Mouse (Mus musculus): ENCODE results near the gene Clcnkb. TPM values are rescaled to one million over a fixed set of nuclear protein-coding genes. Genes with fewer than 3 reads are reported as not detected.

Gene Clcnkb
- polyA plus RNA-seq (2014; fragmentation: Nextera tagmentation; extraction: Ambion mirVana), result not detected in 2 replicates

- no peak for DNase-seq (ENCODE audit: low spot score)
- Histone ChIP-seq H3K4me2 (no peak within 1 kb of the TSS), H3K9ac (ENCODE audit: low read depth, low read length) (no peak within 1 kb of the TSS), H3K27ac (ENCODE audit: low read depth, low read length) (no peak within 1 kb of the TSS), H3K27me3 (replicated peaks; ENCODE audit: control insufficient read depth, insufficient read depth, low read length) (peaks cover 6% of the 10 kb centered on the region; the same call in 1 of the 2 replicates), H3K36me3 (ENCODE audit: control insufficient read depth, insufficient read depth, low read length) (no peaks in the 10 kb centered on the region), H3K9me3 (ENCODE audit: control insufficient read depth, low read length) (no peaks in the 10 kb centered on the region), H3K4me1 (replicated peaks; ENCODE audit: control insufficient read depth, insufficient read depth, low read length) (peaks cover 11% of the 10 kb centered on the region), H3K4me3 (ENCODE audit: low read depth, low read length) (no peak within 1 kb of the TSS)
- ATAC-seq (replicated peaks; ENCODE audit: low FRiP score), result no peak; the same call in 1 of the 2 replicates
- WGBS, result 59% methylated on average over 7 of the region's 7 CpGs
Measured at GRCm38 (mm10) chr4:141415924-141416323, at the start of gene Clcnkb. Gene Clcnkb, minus strand, starts transcription at chr4:141416014.

- no peaks in the 10 kb centered on the region for H3K9me3 ChIP-seq (ENCODE audit: control insufficient read depth, low read length)
- H3K4me1 ChIP-seq (replicated peaks; ENCODE audit: control insufficient read depth, insufficient read depth, low read length), result no peaks in the 10 kb centered on the region; the same call in none of the 2 replicates
- H3K4me3 ChIP-seq (ENCODE audit: low read depth, low read length), result no peak overlapping the region
- ATAC-seq (replicated peaks; ENCODE audit: low FRiP score) (no peak), DNase-seq (ENCODE audit: low spot score) (no peak)
- H3K4me2 ChIP-seq, result no peak overlapping the region
- H3K9ac ChIP-seq (ENCODE audit: low read depth, low read length), result no peak overlapping the region
- no peaks in the 10 kb centered on the region for H3K27me3 ChIP-seq (replicated peaks; ENCODE audit: control insufficient read depth, insufficient read depth, low read length)
- H3K36me3 ChIP-seq (ENCODE audit: control insufficient read depth, insufficient read depth, low read length), result peaks cover 68% of the 10 kb centered on the region
- no peak overlapping the region for H3K27ac ChIP-seq (ENCODE audit: low read depth, low read length)
- WGBS, result 80% methylated on average over 16 of the region's 16 CpGs
Measured at GRCm38 (mm10) chr4:141464722-141465121, 48.9 kb upstream of the Clcnkb start.

- H3K4me2 ChIP-seq, result no peak overlapping the region
- H3K36me3 ChIP-seq (ENCODE audit: control insufficient read depth, insufficient read depth, low read length), result peaks cover 65% of the 10 kb centered on the region
- H3K27me3 ChIP-seq (replicated peaks; ENCODE audit: control insufficient read depth, insufficient read depth, low read length), result no peaks in the 10 kb centered on the region
- no peaks in the 10 kb centered on the region for H3K9me3 ChIP-seq (ENCODE audit: control insufficient read depth, low read length)
- no peak overlapping the region for H3K9ac ChIP-seq (ENCODE audit: low read depth, low read length)
- no peak overlapping the region for H3K4me3 ChIP-seq (ENCODE audit: low read depth, low read length)
- DNase-seq (ENCODE audit: low spot score) (no peak), ATAC-seq (replicated peaks; ENCODE audit: low FRiP score) (no peak)
- WGBS, result 70% methylated on average over 14 of the region's 14 CpGs
- H3K4me1 ChIP-seq (replicated peaks; ENCODE audit: control insufficient read depth, insufficient read depth, low read length), result peaks cover 5% of the 10 kb centered on the region
- H3K27ac ChIP-seq (ENCODE audit: low read depth, low read length), result no peak overlapping the region
Measured at GRCm38 (mm10) chr4:141463472-141463871, 47.7 kb upstream of the Clcnkb start.

GRCm38 (mm10) chr4:141461576-141461975 lies 45.8 kb upstream of the Clcnkb start:
- no peak for ATAC-seq (replicated peaks; ENCODE audit: low FRiP score)
- Histone ChIP-seq H3K27ac (ENCODE audit: low read depth, low read length) (no peak overlapping the region), H3K9me3 (ENCODE audit: control insufficient read depth, low read length) (no peaks in the 10 kb centered on the region), H3K36me3 (ENCODE audit: control insufficient read depth, insufficient read depth, low read length) (peaks cover 53% of the 10 kb centered on the region), H3K4me1 (replicated peaks; ENCODE audit: control insufficient read depth, insufficient read depth, low read length) (peaks cover 14% of the 10 kb centered on the region), H3K4me2 (no peak overlapping the region), H3K4me3 (ENCODE audit: low read depth, low read length) (no peak overlapping the region), H3K27me3 (replicated peaks; ENCODE audit: control insufficient read depth, insufficient read depth, low read length) (no peaks in the 10 kb centered on the region), H3K9ac (ENCODE audit: low read depth, low read length) (no peak overlapping the region)
- WGBS, result 90% methylated on average over 12 of the region's 12 CpGs
- DNase-seq (ENCODE audit: low spot score), result no peak

- H3K4me3 ChIP-seq (ENCODE audit: low read depth, low read length), result no peak overlapping the region
- peaks cover 49% of the 10 kb centered on the region for H3K36me3 ChIP-seq (ENCODE audit: control insufficient read depth, insufficient read depth, low read length)
- no peak for DNase-seq (ENCODE audit: low spot score)
- H3K27ac ChIP-seq (ENCODE audit: low read depth, low read length), result no peak overlapping the region
- H3K9ac ChIP-seq (ENCODE audit: low read depth, low read length), result no peak overlapping the region
- H3K9me3 ChIP-seq (ENCODE audit: control insufficient read depth, low read length), result no peaks in the 10 kb centered on the region
- 72% methylated on average over 12 of the region's 12 CpGs for WGBS
- ATAC-seq (replicated peaks; ENCODE audit: low FRiP score), result no peak
- no peak overlapping the region for H3K4me2 ChIP-seq
- H3K4me1 ChIP-seq (replicated peaks; ENCODE audit: control insufficient read depth, insufficient read depth, low read length), result peaks cover 14% of the 10 kb centered on the region
- H3K27me3 ChIP-seq (replicated peaks; ENCODE audit: control insufficient read depth, insufficient read depth, low read length), result no peaks in the 10 kb centered on the region
Measured at GRCm38 (mm10) chr4:141461088-141461487, 45.3 kb upstream of the Clcnkb start.

- ATAC-seq (replicated peaks; ENCODE audit: low FRiP score) (no peak), DNase-seq (ENCODE audit: low spot score) (no peak)
- Histone ChIP-seq H3K36me3 (ENCODE audit: control insufficient read depth, insufficient read depth, low read length) (peaks cover 43% of the 10 kb centered on the region), H3K4me1 (replicated peaks; ENCODE audit: control insufficient read depth, insufficient read depth, low read length) (peaks cover 14% of the 10 kb centered on the region), H3K27me3 (replicated peaks; ENCODE audit: control insufficient read depth, insufficient read depth, low read length) (no peaks in the 10 kb centered on the region), H3K9ac (ENCODE audit: low read depth, low read length) (no peak overlapping the region), H3K4me2 (no peak overlapping the region), H3K4me3 (ENCODE audit: low read depth, low read length) (no peak overlapping the region), H3K9me3 (ENCODE audit: control insufficient read depth, low read length) (no peaks in the 10 kb centered on the region), H3K27ac (ENCODE audit: low read depth, low read length) (no peak overlapping the region)
- 81% methylated on average over 4 of the region's 4 CpGs for WGBS
Measured at GRCm38 (mm10) chr4:141460481-141460880, 44.7 kb upstream of the Clcnkb start.

- H3K9ac ChIP-seq (ENCODE audit: low read depth, low read length), result no peak overlapping the region
- no peaks in the 10 kb centered on the region for H3K9me3 ChIP-seq (ENCODE audit: control insufficient read depth, low read length)
- no peaks in the 10 kb centered on the region for H3K27me3 ChIP-seq (replicated peaks; ENCODE audit: control insufficient read depth, insufficient read depth, low read length)
- no peak for ATAC-seq (replicated peaks; ENCODE audit: low FRiP score)
- H3K4me1 ChIP-seq (replicated peaks; ENCODE audit: control insufficient read depth, insufficient read depth, low read length), result peaks cover 14% of the 10 kb centered on the region
- H3K4me2 ChIP-seq, result no peak overlapping the region
- no peak overlapping the region for H3K4me3 ChIP-seq (ENCODE audit: low read depth, low read length)
- no peak overlapping the region for H3K27ac ChIP-seq (ENCODE audit: low read depth, low read length)
- peaks cover 35% of the 10 kb centered on the region for H3K36me3 ChIP-seq (ENCODE audit: control insufficient read depth, insufficient read depth, low read length)
- 87% methylated on average over 9 of the region's 9 CpGs for WGBS
- DNase-seq (ENCODE audit: low spot score), result no peak
Measured at GRCm38 (mm10) chr4:141459766-141460165, 44.0 kb upstream of the Clcnkb start.

- 79% methylated on average over 3 of the region's 3 CpGs for WGBS
- Histone ChIP-seq H3K4me3 (ENCODE audit: low read depth, low read length) (no peak overlapping the region), H3K36me3 (ENCODE audit: control insufficient read depth, insufficient read depth, low read length) (peaks cover 28% of the 10 kb centered on the region), H3K9me3 (ENCODE audit: control insufficient read depth, low read length) (no peaks in the 10 kb centered on the region), H3K4me2 (no peak overlapping the region), H3K9ac (ENCODE audit: low read depth, low read length) (no peak overlapping the region), H3K4me1 (replicated peaks; ENCODE audit: control insufficient read depth, insufficient read depth, low read length) (peaks cover 14% of the 10 kb centered on the region), H3K27me3 (replicated peaks; ENCODE audit: control insufficient read depth, insufficient read depth, low read length) (no peaks in the 10 kb centered on the region), H3K27ac (ENCODE audit: low read depth, low read length) (no peak overlapping the region)
- ATAC-seq (replicated peaks; ENCODE audit: low FRiP score), result no peak
- DNase-seq (ENCODE audit: low spot score), result no peak
Measured at GRCm38 (mm10) chr4:141458888-141459287, 43.1 kb upstream of the Clcnkb start.

GRCm38 (mm10) chr4:141458236-141458635 lies 42.4 kb upstream of the Clcnkb start:
- peaks cover 22% of the 10 kb centered on the region for H3K36me3 ChIP-seq (ENCODE audit: control insufficient read depth, insufficient read depth, low read length)
- ATAC-seq (replicated peaks; ENCODE audit: low FRiP score) (peak; percentile 41; the same call in 1 of the 2 replicates), DNase-seq (ENCODE audit: low spot score) (no peak)
- WGBS, result 47% methylated on average over 7 of the region's 7 CpGs
- H3K4me1 ChIP-seq (replicated peaks; ENCODE audit: control insufficient read depth, insufficient read depth, low read length), result peaks cover 14% of the 10 kb centered on the region
- no peaks in the 10 kb centered on the region for H3K9me3 ChIP-seq (ENCODE audit: control insufficient read depth, low read length)
- H3K27ac ChIP-seq (ENCODE audit: low read depth, low read length), result no peak overlapping the region
- no peak overlapping the region for H3K9ac ChIP-seq (ENCODE audit: low read depth, low read length)
- no peaks in the 10 kb centered on the region for H3K27me3 ChIP-seq (replicated peaks; ENCODE audit: control insufficient read depth, insufficient read depth, low read length)
- no peak overlapping the region for H3K4me2 ChIP-seq
- H3K4me3 ChIP-seq (ENCODE audit: low read depth, low read length), result no peak overlapping the region
